Mouse (Mus musculus) adrenal gland (tissue): ENCODE results near the gene Slc1a7.

Source experiments
- intact Hi-C: fragments of 180-260 bp; cut with DNase I; formaldehyde crosslinking; loops from one replicate; pipeline ENCODE4 v1.15.1; 2025

Gene Slc1a7

DNA sequence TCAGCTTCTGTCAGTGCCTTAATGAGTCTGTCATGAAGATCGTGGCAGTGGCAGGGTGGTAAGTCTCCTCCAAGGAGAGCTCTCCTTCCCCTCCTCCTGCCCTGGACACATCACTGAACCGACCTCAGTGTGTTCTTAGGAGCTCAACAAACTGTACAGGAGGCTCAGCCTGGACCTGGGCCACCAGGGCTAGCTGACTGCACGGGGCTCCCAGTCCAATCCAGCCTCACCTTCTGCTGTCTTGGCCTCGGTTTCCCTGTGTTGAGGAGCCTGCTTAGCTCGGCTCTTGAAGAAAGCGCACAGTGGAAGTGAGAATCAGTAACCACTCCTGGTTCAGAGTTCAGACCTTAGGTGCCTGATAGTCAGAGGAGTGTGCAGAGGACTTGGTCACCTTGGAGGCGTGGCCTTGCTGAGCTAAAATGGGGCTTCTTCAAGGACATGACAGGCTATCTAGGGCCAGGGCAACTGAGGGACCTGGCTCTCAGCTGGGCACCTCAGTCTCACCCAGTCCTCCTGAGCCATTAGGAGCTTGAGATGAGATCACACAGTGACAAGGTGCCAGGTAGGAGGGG is 39.5 kb downstream of the Slc1a7 start:
- intact Hi-C loops, result no loop called here

DNA sequence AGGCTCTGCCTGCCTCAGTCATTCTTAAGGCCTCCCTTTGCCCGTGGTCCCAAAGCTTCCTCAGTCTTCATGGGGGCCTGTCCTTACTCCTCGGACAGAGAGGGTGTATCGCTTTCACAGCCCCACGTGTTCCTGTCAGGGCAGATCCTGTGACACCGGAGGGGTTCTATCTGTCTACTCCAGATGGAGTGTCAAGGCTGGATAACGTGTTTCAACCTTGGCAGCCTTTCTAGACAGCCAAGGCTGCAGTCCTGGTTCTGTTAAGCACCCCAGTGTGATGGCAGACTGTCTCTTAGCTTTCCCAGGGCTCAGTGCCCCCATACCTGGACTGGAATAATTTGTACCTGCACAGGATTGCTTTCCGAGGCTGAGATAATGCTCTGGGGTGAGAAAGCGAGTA is 40.4 kb downstream of the Slc1a7 start:
- intact Hi-C loops, result no loop called here

DNA sequence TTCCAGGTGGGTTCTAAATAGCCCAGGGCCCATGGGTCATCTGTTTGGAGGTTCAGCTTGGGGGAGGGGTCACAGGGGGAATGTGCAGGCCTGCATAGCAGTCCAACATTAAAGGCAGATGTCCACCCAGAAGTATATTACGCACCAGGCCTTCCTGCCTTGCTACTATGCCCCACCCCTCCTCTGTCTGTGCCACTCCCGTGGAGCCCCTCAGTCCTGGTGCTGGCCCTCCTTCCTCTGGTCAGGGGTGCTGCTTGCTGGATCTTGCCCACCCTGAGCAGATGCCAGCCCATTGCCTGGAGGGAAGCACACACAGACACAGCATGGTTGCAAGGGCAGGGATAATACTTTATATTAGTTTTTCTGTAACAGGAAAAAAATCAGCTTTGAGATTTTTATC is 46.3 kb downstream of the Slc1a7 start:
- intact Hi-C loops, result no loop called here

- intact Hi-C loops, result no loop called here
Observed at GRCm38 (mm10) chr4:108015067-108015765, 47.1 kb downstream of the Slc1a7 start.

GRCm38 (mm10) chr4:108016321-108016720 is 48.2 kb downstream of the Slc1a7 start:
- intact Hi-C loops, result no loop called here

- intact Hi-C loops, result no loop called here
Observed at GRCm38 (mm10) chr4:108017839-108018238, 49.7 kb downstream of the Slc1a7 start.

GRCm38 (mm10) chr4:108018241-108018923 is 50.2 kb downstream of the Slc1a7 start:
- intact Hi-C loops, result no loop called here

GRCm38 (mm10) chr4:108018961-108019921 is 51.1 kb downstream of the Slc1a7 start:
- intact Hi-C loops, result no loop called here

DNA sequence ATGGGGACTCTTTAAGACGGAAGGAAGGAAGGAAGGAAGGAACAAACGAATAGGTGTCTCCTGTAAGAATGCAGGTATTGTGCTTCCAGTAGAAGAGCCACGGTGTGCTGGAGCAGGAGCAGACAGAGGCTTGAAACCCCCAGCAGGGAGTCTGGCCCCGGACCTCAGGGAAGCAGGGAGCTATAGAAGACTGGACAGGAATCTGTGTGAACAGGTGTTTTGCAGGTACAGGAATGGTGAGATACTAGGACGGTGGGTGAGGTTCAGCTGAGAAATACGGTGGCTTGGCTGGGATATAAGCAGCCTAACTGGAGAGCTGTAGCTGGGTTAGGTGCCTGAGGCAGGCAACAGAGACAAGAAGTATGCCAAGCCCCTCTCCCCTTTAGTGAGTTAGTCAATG is 52.0 kb downstream of the Slc1a7 start:
- intact Hi-C loops, result no loop called here

DNA sequence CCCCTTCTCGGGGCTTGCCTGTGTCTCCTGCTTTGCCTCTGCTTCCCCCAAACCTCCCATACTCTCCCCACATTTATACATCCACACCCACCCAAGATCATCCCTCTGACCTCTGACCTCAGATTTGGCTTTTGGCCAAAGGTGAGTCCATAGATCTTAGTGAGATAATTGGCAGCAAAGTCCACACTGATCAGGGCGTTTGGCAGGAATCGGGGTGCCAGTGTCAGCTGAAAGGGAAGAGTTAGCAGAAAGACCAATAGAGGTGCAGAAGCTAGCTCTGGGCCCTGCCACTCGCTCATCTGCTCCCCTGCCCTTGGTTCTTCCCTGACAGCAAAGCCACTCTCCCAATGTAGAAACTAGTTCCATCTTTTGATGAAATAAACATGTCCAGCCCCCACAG is 55.1 kb downstream of the Slc1a7 start:
- intact Hi-C loops, result no loop called here

DNA sequence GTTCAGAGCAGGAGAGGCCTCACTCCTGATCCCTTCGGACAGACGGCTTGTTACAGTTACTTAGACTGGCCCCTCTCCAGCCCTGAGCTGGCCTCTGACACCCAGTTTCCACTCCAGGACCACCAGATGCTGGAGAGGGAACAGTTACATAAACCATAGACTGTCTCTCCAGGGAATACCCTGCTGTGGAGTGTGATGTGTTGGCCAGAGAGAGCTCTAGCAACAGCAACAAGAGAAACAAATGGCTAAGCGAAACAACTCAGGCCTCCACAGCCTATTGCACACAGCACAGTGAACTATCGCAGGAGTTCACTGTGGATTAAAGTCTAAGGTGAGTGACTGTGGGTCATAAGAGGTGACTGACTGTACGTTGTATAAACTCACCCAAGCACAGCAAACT is 56.5 kb downstream of the Slc1a7 start:
- intact Hi-C loops, result no loop called here

- intact Hi-C loops, result no loop called here
Observed at GRCm38 (mm10) chr4:108025269-108025668, 57.1 kb downstream of the Slc1a7 start.

- intact Hi-C loops, result no loop called here
Observed at GRCm38 (mm10) chr4:108026193-108026592, 58.1 kb downstream of the Slc1a7 start.

GRCm38 (mm10) chr4:108030888-108031501 is 62.9 kb downstream of the Slc1a7 start:
- intact Hi-C loops, result no loop called here

GRCm38 (mm10) chr4:108031502-108032351 is 63.6 kb downstream of the Slc1a7 start:
- intact Hi-C loops, result no loop called here

GRCm38 (mm10) chr4:108032352-108032849 is 64.3 kb downstream of the Slc1a7 start:
- intact Hi-C loops, result no loop called here

- intact Hi-C loops, result no loop called here
Observed at GRCm38 (mm10) chr4:108033041-108033764, 65.1 kb downstream of the Slc1a7 start.

GRCm38 (mm10) chr4:108037027-108037426 is 68.9 kb downstream of the Slc1a7 start:
- intact Hi-C loops, result no loop called here
